ENCODE assay signal across 9 mouse cellular contexts in genomic region chr1:20940151-20940550, GRCm38 (mm10). TPM values are rescaled to one million over a fixed set of nuclear protein-coding genes. Genes with fewer than 3 reads are reported as not detected.
DNase-seq lines count a peak whose midpoint lies in the region; ATAC-seq lines count a peak whose summit lies in the region.
"Had no signal": no experiment of that assay in that cellular context is flagged by ENCODE, and none has a peak within 500 bp of the region (broad histone marks: within the 10 kb centered on the region; RNA-seq: fewer than 3 reads in every experiment).

No protein-coding gene starts in this region.

- DNase-seq in embryonic facial prominence, embryonic 10.5 days (ENCODE audit: low spot score): peak; percentile 24
- DNase-seq in heart, postnatal 4 days: peak; percentile 51
- DNase-seq in testis, postnatal 10 days (ENCODE audit: low spot score): peak; percentile 61
- no peak for DNase-seq in left cerebral cortex, adult 18-20 months (ENCODE audit: low spot score in 2 of 2)

- H3K27me3 ChIP-seq in hindbrain, embryonic 16.5 days (replicated peaks; ENCODE audit: control insufficient read depth, insufficient read depth, low read length): no peaks in the 10 kb centered on the region
- no peaks in the 10 kb centered on the region for H3K27me3 ChIP-seq in hindbrain, embryonic 13.5 days
- H3K27me3 ChIP-seq in embryonic facial prominence, embryonic 10.5 days (replicated peaks; ENCODE audit: low read depth, poor library complexity, severe bottlenecking): no peaks in the 10 kb centered on the region
- no peaks in the 10 kb centered on the region for H3K27me3 ChIP-seq in liver, embryonic 15.5 days
- H3K27me3 ChIP-seq: embryonic facial prominence, embryonic 15.5 days had no signal

- H3K9me3 ChIP-seq in hindbrain, embryonic 16.5 days (ENCODE audit: control insufficient read depth, low read length): no peaks in the 10 kb centered on the region
- H3K9me3 ChIP-seq in hindbrain, embryonic 13.5 days: no peaks in the 10 kb centered on the region
- H3K9me3 ChIP-seq in embryonic facial prominence, embryonic 10.5 days: no peaks in the 10 kb centered on the region
- no peaks in the 10 kb centered on the region for H3K9me3 ChIP-seq in liver, embryonic 15.5 days (replicated peaks)
- H3K9me3 ChIP-seq: embryonic facial prominence, embryonic 15.5 days had no signal

- ATAC-seq in hindbrain, embryonic 16.5 days: 0 out of 2 replicates have a peak, but pooled peaks have one; percentile 37
- no peak for ATAC-seq in hindbrain, embryonic 13.5 days (ENCODE audit: low FRiP score)
- ATAC-seq in liver, embryonic 15.5 days (ENCODE audit: insufficient read depth): peak; percentile 63; the same call in 1 of the 2 replicates
- ATAC-seq in erythroblast, adult 5-6 weeks (replicated peaks; ENCODE audit: low FRiP score, poor library complexity, severe bottlenecking): no peak

- H3K4me1 ChIP-seq in hindbrain, embryonic 16.5 days (ENCODE audit: control insufficient read depth, insufficient read depth, low read depth, low read length): no peaks in the 10 kb centered on the region
- no peaks in the 10 kb centered on the region for H3K4me1 ChIP-seq in hindbrain, embryonic 13.5 days (replicated peaks)
- H3K4me1 ChIP-seq in embryonic facial prominence, embryonic 10.5 days: no peaks in the 10 kb centered on the region
- no peaks in the 10 kb centered on the region for H3K4me1 ChIP-seq in liver, embryonic 15.5 days (replicated peaks)
- H3K4me1 ChIP-seq: embryonic facial prominence, embryonic 15.5 days had no signal

- no peak overlapping the region for H3K4me3 ChIP-seq in hindbrain, embryonic 16.5 days (ENCODE audit: low read length)
- H3K4me3 ChIP-seq in hindbrain, embryonic 13.5 days: no peak overlapping the region
- no peak overlapping the region for H3K4me3 ChIP-seq in embryonic facial prominence, embryonic 10.5 days
- H3K4me3 ChIP-seq in liver, embryonic 15.5 days (replicated peaks): no peak overlapping the region
- H3K4me3 ChIP-seq: embryonic facial prominence, embryonic 15.5 days had no signal

- no peak overlapping the region for H3K27ac ChIP-seq in hindbrain, embryonic 16.5 days (ENCODE audit: low read depth, low read length)
- no peak overlapping the region for H3K27ac ChIP-seq in hindbrain, embryonic 13.5 days
- H3K27ac ChIP-seq in embryonic facial prominence, embryonic 10.5 days (replicated peaks): no peak overlapping the region
- no peak overlapping the region for H3K27ac ChIP-seq in liver, embryonic 15.5 days (replicated peaks)
- H3K27ac ChIP-seq: embryonic facial prominence, embryonic 15.5 days had no signal

- no peak overlapping the region for H3K4me2 ChIP-seq in hindbrain, embryonic 16.5 days (ENCODE audit: low read length)
- H3K4me2 ChIP-seq in hindbrain, embryonic 13.5 days: no peak overlapping the region
- H3K4me2 ChIP-seq in liver, embryonic 15.5 days: peak overlapping the region; percentile 16; the same call in 1 of the 2 replicates
- H3K4me2 ChIP-seq: embryonic facial prominence, embryonic 15.5 days had no signal

- no peak overlapping the region for H3K9ac ChIP-seq in hindbrain, embryonic 16.5 days (ENCODE audit: low read depth, low read length)
- no peak overlapping the region for H3K9ac ChIP-seq in hindbrain, embryonic 13.5 days
- no peak overlapping the region for H3K9ac ChIP-seq in liver, embryonic 15.5 days
- H3K9ac ChIP-seq: embryonic facial prominence, embryonic 15.5 days had no signal

- 65% methylated on average over 16 of the region's 16 CpGs for WGBS in hindbrain, embryonic 16.5 days
- WGBS in hindbrain, embryonic 13.5 days: 72% methylated on average over 16 of the region's 16 CpGs
- WGBS in embryonic facial prominence, embryonic 10.5 days: 54% methylated on average over 16 of the region's 16 CpGs
- 45% methylated on average over 16 of the region's 16 CpGs for WGBS in liver, embryonic 15.5 days (ENCODE audit: insufficient replicate concordance)

- no peaks in the 10 kb centered on the region for H3K36me3 ChIP-seq in hindbrain, embryonic 16.5 days (ENCODE audit: control insufficient read depth, insufficient read depth, low read length)
- H3K36me3 ChIP-seq in hindbrain, embryonic 13.5 days: peaks cover 15% of the 10 kb centered on the region
- peaks cover 4% of the 10 kb centered on the region; the same call in 1 of the 2 replicates for H3K36me3 ChIP-seq in embryonic facial prominence, embryonic 10.5 days (replicated peaks)
- no peaks in the 10 kb centered on the region for H3K36me3 ChIP-seq in liver, embryonic 15.5 days (replicated peaks)
- H3K36me3 ChIP-seq: embryonic facial prominence, embryonic 15.5 days had no signal

RNA-seq across cellular contexts. Expression of gene Efhc1, which starts 11.3 kb away (rescaled TPM):
- 2.6 and 3.8 TPM in 2 replicates for polyA plus RNA-seq in hindbrain, embryonic 16.5 days (2015; fragmentation: Nextera tagmentation; extraction: Ambion mirVana)
- 2.6 and 3.5 TPM in 2 replicates for polyA plus RNA-seq in hindbrain, embryonic 13.5 days (2015; fragmentation: Nextera tagmentation; extraction: Ambion mirVana)
- 2.2 and 2.5 TPM in 2 replicates for polyA plus RNA-seq in embryonic facial prominence, embryonic 10.5 days (2016; fragmentation: Nextera tagmentation; extraction: Ambion mirVana)
- total RNA-seq in heart, postnatal 4 days (2021): 1 to 10 TPM in 1 of 2 experiments, under 1 TPM in 1; 0.60 to 1.0 TPM
- 0.20 and 0.25 TPM in 2 replicates for polyA plus RNA-seq in liver, embryonic 15.5 days (2015; fragmentation: Nextera tagmentation; extraction: Ambion mirVana)
- total RNA-seq in erythroblast, adult 5-6 weeks (2015; ENCODE audit: low replicate concordance): not detected in 2 replicates
- total RNA-seq in erythroblast, adult 5-6 weeks (2017; ENCODE audit: low replicate concordance): not detected in 2 replicates
- total RNA-seq in left cerebral cortex, adult 18-20 months (2021): under 1 TPM; 0.61 to 0.93 TPM

RNA-seq across cellular contexts. Expression of gene Paqr8, which starts 49.7 kb away (rescaled TPM):
- 40.6 and 43.4 TPM in 2 replicates for polyA plus RNA-seq in hindbrain, embryonic 16.5 days (2015; fragmentation: Nextera tagmentation; extraction: Ambion mirVana)
- 22.5 and 26.2 TPM in 2 replicates for polyA plus RNA-seq in hindbrain, embryonic 13.5 days (2015; fragmentation: Nextera tagmentation; extraction: Ambion mirVana)
- 4.0 and 4.4 TPM in 2 replicates for polyA plus RNA-seq in embryonic facial prominence, embryonic 10.5 days (2016; fragmentation: Nextera tagmentation; extraction: Ambion mirVana)
- 1 to 10 TPM; 2.4 TPM for total RNA-seq in heart, postnatal 4 days (2021)
- 0.25 and 0.33 TPM in 2 replicates for polyA plus RNA-seq in liver, embryonic 15.5 days (2015; fragmentation: Nextera tagmentation; extraction: Ambion mirVana)
- total RNA-seq in erythroblast, adult 5-6 weeks (2015; ENCODE audit: low replicate concordance): 1.9 TPM in 1 of 2 replicates, not detected in the other
- 0.14 and 1.3 TPM in 2 replicates for total RNA-seq in erythroblast, adult 5-6 weeks (2017; ENCODE audit: low replicate concordance)
- 100 to 1,000 TPM; 110 to 114 TPM for total RNA-seq in left cerebral cortex, adult 18-20 months (2021)

Comparison
In these comparisons a context has a peak if more than half of its experiments do, and no peak if none do; other contexts are left out.
1. ATAC-seq: peak in hindbrain, embryonic 16.5 days (single experiment) and liver, embryonic 15.5 days (single experiment); none in hindbrain, embryonic 13.5 days (single experiment) and erythroblast, adult 5-6 weeks (single experiment).
2. DNase-seq: peak in embryonic facial prominence, embryonic 10.5 days (single experiment), heart, postnatal 4 days (single experiment) and testis, postnatal 10 days (single experiment); none in left cerebral cortex, adult 18-20 months (0 of 2).